Mouse (Mus musculus) ovary, postnatal 36 days (tissue): ENCODE measurements around the gene Por.

Experiments
- DNase-seq: peaks from one replicate; pipeline ENCODE4 v3.0.0; 2022; ENCODE audit warnings: low spot score, mixed read lengths

Gene Por

DNA sequence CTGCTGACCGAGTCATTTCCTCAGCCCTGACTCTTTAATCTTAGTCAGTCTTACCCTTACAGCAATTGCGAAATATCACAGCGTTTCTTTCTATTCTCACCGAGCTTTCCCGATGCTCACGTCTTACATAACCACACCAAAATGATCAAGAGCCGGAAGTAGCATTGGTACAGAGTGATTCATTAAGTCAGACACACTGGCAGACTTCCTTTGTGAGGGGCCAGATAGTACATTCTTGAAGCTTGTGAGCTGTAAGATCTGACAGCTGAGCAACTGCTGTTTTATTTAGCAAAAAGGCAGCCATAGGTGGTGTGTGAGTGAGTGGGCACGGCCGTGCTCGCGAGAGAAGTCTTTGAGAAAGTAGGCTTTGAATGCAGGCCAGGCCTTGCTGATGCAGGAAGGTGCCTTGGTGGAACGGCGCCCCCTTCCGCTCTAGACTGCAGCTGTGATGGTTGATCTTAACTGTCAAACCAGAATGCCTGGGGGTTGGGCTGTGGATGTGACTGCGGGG, 32.9 kb downstream of the Por start:
- DNase-seq: no peak

DNA sequence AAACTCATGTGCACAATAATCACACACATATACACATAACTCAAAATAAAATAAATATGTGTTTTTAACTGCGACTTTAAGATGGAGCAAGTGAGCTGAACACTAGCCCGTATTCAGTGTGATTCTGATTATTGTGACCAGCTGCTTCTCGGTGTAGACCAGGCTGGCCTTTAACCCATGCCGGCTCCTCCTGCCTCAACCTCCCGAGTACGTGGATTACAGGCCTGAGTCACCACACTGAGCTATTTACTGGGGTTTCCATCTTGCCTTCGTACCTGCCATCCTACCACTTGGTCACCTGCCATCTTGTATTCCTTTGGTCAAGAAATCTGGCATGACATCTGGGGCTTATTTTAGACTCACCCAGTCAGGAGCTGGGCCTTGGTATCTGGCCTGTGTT, 33.6 kb downstream of the Por start:
- no peak for DNase-seq

DNA sequence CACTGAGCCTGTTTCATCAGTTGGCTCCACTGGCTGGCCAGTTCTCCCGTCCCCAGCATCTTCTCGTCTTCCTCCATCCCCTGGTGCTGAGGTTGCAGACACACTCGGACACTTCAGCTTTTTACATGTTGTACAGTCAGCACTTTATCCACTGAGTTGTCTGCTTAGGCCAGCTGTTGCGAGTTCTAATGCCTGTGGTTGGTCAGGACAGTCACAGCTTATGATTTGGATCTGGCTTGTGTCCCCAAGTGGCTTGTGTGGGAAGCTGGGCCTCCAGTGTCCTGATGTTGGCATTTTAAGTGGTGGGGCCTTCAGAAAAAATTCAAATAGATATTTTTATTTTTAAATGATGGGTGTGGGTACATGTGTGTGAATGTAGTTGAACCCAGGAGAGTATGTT, 35.5 kb downstream of the Por start:
- no peak for DNase-seq

DNA sequence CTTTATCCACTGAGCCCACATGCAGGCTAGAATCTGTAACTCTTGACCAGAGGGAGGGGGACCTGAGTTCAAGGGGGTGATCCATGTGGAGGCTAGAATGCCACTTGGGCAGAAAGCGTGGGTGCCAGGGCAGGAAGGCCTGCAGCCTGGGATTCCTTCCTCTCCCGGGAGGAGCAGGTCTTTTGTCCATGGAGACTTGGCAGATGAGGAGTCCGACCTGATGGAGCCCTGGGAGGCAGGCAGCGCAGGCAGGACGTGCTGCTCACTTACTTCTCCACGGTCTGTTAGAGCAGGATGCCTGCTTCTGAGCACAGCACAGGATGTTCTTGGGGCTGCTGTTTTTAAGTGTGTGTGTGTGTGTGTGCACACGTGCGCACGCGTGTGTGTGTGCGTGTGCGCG, 37.2 kb downstream of the Por start:
- no peak for DNase-seq

DNA sequence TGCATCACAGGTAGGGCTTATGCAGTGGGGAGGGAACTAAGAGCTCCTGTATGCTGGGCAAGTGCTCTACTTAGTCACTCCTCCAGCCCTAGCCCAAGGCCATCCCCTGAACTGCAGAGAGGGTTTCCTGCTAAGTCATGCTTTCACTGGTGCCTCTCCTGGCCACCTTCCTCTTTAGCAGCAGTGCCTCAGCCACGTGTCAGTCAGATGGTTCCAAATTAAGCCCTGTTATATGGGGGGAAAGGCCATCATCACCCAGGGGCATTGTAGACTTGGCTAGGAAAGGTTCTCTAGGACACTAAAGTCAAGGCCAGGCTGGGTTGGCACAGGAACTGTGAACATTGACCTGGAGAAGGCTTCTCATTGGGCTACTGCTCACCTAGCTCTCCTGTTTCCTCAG, 38.0 kb downstream of the Por start:
- DNase-seq: no peak

DNA sequence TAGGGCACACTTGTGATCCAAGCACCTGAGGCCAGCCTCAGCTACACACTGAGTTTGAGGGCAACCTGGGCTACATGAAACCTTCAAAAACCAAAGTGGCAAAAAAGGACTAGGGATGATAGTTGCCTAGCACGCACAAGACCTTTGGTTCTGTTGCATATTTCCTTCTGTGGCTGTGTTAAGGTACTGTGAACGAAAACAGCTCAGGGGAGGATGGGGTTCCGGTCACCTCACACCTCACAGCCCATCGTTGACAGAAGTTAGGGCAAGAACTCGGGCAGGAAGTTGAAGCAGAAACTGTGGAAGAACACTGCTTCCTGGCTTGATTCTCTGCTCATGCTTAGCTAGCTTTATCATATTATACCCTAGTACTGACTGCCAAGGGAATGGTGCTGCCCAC, 39.9 kb downstream of the Por start:
- DNase-seq: no peak

DNA sequence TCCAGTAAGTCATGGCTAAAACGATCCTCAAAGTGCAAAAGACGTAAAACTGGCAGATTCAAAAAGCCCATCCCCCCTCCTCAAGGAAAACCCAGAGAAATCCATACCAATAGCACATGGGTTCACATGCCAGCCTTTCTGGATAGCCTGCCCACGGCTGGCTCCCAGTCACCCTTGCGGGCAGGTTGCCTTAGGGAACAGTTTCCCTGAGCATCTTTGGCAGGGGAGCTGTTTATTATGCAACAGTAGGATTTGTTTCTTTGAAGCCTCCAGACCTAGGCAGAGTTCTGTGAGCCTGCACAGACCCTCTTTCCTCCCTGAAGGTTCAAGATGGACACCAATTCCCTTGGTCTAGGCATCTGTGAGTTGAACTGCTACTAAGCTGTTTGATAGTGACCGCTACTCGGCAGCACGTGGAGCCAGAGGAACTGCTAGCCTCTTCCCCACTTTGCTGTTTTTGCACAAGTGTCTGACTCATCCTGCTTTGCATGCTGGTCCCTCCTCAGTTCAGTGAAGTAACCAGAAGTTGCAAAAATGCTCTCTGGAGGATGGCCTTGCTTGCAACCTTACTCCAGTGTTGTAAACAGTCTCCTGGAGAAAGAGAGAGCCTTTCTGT, 40.9 kb downstream of the Por start:
- no peak for DNase-seq

DNA sequence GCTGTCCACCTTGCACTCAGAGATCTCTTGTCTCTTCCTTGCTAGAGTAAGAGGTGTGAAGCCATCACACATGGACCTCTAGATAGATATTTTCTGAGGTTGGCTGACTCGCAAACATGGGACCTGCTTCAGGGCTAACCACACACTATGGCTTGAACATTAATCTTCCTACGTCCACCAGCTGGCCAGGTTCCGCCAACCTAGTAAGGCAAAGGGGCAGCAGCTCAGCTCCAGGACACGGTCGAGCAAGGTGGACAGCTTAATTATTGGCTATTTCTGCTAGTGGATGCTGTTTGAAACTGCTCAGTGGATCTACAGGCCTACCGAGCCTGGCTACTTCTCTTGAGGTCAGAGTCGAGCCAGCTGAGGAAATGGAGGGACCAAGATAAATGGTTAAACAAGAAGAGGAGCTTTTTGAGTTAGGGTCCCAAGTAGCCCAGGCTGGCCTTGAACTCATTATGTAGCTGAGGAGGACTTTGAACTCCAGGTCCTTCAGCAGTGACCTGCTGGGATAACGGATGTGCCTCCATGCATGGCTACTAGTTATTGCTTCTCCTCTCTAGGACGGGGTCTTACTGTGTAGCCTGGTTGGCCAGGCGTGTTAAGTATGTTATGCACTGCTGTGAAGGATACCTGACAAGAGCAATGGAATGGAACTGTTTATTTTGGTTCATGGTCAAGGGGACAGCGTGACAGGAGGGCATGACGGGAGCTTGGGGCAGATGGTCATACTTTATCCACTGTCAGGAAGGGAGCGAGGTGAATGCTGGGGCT, 41.9 kb downstream of the Por start:
- no peak for DNase-seq

DNA sequence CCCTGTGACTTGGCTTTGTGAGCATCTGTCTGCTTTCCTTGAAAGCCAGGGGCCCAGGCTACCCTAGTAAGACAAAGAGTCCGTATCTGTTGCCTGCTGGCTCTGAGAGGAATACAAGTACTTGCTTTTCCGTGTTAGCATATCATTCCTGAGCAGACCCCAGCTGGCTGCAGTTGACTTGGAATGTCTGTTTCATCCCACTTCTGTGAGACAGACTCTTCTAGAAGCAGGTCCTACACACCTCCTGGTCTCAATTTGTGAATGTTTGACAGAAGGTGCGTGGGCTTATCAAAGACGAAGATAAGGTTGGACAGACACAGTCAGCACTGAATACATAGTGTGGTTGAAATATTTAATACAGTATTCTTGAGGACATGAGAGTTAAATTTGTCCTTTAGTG, 43.0 kb downstream of the Por start:
- DNase-seq: no peak

DNA sequence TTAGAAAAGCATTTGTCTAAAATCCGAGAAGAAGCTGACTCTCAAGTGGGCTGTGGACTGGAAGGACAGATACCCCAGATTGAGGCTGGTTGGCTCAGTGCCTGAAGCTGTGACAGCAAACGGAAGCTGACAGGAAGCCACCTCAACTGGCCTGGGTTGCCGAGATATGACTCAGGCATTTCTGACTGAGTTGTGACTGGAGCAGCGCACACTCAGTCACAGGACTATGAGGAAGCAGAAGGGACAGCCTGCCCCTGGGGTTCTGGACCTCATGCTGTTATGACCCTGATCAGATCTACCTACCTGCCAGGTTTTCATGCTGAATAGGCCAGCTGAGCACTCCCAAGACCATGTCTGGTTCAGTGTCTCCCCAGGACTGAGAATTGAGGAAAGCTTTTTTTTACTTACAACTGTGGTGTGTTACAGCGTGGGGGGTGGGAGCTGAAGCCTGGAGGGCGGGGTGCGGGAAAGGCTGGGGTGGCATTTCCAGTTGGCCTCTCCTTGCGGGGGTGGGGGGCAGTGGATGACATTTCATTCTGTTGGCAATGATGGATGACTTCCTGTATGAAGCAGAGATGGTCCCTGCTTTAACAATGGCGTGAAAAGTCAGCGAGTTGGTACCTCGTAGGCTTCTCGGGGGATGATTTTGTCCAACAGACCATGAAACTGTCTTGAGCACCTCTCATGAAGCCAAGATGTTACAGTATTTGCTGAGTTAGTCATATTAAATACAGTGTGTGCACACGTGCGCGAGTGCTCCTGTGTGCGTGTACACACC, 43.8 kb downstream of the Por start:
- DNase-seq: no peak

DNA sequence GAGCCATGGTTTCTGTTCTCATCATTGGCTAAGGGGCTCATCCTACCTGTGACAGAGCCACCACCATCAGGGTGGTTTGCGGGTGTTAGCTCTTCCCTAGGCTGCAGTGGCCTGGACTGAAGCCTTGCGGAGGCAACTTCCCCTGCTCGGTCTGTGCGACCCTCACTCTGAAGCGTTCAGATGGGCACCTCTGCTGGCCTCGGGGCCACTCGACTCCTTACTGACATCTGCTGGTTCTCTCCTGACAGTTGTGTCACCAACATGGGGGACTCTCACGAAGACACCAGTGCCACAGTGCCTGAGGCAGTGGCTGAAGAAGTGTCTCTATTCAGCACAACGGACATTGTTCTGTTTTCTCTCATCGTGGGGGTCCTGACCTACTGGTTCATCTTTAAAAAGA, 45.8 kb downstream of the Por start:
- no peak for DNase-seq

DNA sequence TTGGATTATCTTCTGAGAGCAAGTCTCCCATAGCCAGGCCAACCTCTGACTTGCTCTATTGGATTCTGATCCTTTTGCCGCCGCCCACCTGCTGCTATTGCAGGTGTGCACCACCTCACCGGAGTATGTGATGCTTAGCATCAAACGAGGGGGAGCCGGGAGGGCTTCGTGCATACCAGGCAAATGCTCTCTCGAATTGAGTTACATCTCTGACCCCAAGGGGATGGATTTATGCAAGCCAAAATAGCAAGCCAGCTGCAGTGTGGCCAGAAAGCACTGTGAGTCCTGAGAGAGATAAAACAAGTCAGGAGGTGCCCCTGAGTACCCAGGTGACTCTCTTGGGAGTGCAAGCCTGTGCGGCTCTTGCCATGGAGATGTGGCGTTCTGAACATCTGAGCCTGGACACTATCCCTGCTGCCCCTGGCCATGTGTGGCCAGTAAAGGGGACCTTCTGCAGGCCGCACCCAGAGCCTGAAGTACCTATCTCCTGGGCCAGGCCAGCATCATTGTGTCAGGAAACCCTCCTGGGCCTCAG, 49.8 kb downstream of the Por start:
- DNase-seq: no peak

DNA sequence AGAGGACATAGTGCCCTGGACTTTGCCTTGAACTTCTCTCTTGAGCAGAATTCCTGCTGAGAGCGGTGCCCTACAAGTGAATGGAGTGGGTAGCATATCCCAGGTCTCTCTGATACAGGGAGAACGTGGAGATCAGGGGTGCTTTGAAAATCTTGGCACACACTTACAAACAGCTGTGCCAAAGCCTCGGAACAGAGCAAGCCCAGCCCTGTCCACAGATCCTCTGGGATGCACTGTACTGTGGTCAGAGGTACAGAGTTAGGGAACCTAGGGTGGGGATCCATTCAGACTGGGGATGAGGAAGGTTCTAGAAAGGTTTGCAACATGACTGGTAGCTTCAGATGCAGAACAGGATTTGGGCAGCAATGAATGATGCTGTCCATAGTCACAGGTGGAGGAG, 50.3 kb downstream of the Por start:
- no peak for DNase-seq

DNA sequence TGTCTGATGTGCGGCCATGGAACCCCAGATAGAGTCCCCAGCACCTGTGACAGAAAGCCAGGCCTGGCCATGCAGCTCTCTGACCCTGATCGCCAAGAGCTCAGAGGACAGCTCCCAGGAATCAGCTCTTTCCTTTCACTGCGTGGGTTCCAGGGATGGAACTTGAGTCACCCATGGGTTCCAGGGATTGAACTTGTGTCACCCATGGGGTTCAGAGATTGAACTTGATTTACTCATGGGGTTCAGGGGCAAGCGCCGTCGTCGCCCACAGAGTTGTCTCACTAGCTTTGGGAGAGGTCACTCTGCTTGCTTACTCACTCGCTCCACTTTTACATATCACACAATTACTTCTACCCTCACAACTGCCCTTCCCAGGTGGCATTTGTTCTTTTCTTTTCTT, 51.2 kb downstream of the Por start:
- DNase-seq: no peak

DNA sequence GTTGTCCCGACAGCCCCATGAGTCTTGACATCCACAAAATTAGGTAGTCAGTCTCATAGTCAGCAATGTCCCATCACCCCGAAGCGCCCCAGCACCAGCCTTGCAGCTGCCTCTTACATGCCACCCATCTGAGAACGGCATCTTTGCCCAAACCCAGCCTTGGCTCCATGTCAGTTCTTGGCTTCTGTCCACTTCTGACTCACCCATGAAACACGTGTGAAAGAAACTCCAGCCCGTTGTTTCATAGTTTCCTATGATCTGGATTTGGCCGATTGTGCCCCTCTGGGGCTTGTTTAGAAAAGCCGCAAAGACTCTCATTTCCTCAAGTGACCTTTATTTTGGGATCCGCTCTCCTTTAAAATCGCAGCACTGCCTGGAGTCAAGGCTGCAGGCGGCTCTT, 52.3 kb downstream of the Por start:
- peak; percentile 54 for DNase-seq

DNA sequence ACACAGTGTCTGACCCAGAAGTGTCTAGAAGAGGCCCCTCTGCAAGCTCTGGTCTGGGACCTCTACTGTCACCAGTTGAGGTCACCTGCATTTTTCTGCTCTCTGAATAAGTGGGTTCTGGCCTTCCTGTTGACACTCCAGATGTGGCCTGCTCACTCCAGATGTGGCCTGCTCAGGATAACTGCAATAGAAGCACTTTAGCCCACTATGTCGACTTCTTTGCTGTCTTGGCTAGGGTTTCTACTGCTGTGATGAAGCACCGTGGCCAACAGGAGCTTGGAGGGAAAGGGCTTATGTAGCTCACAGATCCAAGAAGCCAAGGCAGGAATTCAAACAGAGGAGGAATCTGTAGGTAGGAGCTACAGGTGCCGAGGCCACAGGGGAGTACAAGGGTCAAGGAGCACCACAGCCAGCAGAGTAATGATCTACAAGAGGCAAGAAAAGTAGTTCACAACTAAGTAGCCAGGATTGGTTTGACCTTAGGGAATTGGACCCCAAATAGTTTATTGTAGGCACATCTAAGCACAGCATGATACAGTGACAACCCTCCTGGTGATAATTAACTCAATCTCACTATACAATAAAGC, 53.4 kb downstream of the Por start:
- no peak for DNase-seq

DNA sequence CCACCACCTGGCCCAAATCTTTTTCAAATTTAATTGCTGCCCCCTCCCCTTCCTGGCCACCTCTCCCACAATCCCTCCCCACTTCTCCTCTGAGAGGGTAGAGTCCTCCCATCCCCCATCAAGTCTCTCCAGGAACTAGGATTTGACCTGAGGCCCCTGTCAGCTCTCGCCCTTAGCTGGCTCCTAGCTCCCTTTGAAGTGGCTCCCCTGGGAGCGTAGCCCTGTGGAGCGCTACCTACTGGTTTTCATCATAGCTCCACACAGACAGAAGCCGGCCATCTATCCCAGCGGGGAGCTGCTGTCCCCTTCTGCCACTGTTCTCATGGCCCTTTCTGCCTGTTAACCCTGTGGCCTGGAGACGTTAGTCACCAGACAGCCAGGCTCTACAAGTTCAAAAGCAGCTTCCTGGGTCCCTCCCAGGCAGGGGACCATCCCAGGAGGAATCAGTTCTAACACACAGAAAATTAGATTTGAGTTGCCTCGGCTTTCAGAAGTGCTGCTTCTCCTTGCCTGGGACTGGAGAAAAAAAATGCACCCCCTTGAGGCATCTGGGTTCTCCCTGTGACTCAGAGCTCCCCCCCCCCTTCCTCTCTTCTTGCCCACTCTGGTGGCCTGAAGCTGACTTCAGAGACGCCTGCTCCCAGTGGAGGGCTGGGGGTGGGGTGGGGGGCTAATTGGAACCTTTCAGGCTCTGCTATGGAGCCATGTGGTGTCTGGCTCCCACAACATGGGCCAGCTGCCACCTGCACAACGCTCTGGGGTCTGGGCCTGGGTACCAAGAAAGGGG, 54.9 kb downstream of the Por start:
- DNase-seq: no peak

DNA sequence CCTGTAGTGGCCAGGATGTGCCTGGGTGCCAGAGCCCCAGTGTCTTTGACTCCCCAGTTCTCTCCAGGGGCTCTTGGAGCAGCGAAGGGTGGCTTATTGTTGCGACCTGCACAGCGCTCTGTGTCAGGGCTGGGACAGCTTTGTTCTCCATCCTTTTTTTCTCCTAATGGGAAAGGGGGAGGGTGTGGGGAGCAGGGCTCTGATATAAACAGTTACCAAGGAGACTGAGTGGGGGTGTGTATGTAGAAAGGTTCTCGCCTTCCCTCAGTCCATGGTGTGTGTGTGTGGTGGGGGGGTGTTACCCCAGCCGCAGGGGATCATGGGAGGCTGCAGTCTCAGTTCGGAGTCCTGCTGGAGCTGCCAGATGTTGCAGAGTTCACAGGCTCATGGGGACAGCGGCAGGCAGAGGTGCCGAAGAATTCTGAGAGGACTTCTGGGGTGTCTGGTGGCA, 55.6 kb downstream of the Por start:
- DNase-seq: peak; percentile 36

DNA sequence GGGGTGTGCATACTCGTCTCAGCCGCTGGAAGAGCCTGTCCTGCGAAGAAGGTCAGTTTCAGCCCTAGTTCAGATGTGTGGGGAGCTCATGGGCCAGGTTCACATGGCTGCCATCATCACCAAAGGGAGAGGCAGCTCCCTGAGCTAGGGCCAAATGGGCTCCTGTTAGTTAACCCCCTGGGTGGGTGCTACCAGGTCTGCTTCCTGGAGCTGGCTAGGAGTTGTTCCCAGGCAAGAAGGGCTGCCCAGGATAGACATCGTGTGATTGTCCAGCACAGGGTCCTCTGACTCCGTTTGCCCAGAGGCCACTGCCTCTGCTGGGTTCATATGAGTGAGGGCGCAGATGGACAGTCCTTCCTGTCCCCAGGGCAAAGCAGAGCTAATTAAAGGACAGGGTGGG, 56.2 kb downstream of the Por start:
- DNase-seq: no peak

DNA sequence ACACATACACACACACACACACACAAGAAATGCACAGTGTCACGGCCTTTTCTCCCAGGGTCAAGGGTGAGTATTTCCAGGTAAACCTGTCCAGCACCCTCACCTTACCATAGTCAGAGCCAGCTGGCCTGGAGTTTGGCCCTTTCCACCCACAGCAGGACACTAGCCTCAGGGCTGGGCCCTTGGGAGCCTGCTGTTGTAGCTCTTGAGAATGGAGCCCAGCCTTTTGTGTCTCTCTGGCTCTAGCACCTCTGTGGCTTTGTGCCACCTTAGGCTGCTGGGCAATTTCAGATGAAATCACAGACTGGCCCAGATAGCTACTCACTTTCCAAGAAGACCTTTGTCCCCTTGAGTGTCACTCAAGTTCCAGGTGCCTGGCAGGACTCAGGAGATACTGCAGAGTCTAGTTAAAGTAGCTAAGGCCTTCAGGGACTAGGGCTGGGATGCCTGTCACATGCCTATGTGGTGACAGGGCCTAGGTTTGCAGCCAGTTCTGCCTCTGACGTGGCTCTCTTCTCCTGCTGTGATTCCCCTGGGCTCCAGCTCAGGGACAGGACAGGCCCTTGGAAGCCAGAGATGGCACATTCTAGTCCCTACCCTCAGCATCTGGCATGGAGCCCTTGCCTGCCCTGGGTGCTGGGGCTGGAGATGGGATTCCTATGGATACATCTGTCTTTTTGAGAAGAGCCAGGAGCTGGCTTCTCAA, 57.0 kb downstream of the Por start:
- DNase-seq: no peak

DNA sequence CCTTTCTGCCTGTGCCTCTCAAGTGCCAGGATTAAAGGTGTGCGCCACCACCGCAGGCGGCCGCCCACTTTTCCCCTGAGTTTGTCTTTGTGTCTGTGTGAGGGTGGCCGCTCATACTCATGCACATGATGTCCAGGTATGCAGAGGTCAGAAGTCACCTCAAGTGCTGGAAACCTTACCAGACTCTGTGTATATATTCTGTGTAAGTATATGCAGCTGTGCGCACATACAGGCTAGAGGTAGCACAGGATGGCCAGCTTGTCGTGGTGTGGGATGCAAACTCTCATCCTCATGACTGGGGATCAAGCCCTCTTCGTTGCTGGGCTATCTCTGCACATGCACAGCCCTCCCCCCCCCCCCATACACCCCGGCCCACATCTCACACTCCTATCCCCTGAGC, 58.0 kb downstream of the Por start:
- DNase-seq: no peak
